Mouse (Mus musculus) myocyte (in vitro differentiated cells): Measurements from ENCODE around the gene Unk. TPM values are rescaled to one million over a fixed set of nuclear protein-coding genes. Genes with fewer than 3 reads are reported as not detected.
"Not testable (repeated sequence)": the region's sequence is repeated elsewhere in the genome, so short reads cannot be mapped to it uniquely, and the experiment has no call there.

Source experiments
- H3K27me3 ChIP-seq: one replicate; pipeline ENCODE4 v1.6.1; 2011; ENCODE audit not compliant: control insufficient read depth, insufficient read depth, insufficient read length
- H3K36me3 ChIP-seq: one replicate; pipeline ENCODE4 v1.6.1; 2011; ENCODE audit not compliant: control insufficient read depth, insufficient read depth
- H3K4me2 ChIP-seq: one replicate; pipeline ENCODE4 v1.6.1; 2011; ENCODE audit warnings: low read depth, control low read depth
- H3K4me3 ChIP-seq: one replicate; pipeline ENCODE4 v1.5.1; 2011; ENCODE audit warnings: mild to moderate bottlenecking, control low read depth, moderate library complexity
- H3K79me2 ChIP-seq: one replicate; pipeline ENCODE4 v1.6.1; 2011; ENCODE audit not compliant: control insufficient read depth, insufficient read depth
- H3ac ChIP-seq: one replicate; pipeline ENCODE4 v1.6.1; 2011; ENCODE audit not compliant: control insufficient read depth, insufficient read length
- E2F4 ChIP-seq: IDR thresholded peaks from one replicate; pipeline ENCODE4 v1.6.1; 2011; ENCODE audit warnings: mild to moderate bottlenecking, control low read depth, moderate library complexity; ENCODE audit not compliant: insufficient read depth
- MAX ChIP-seq: IDR thresholded peaks from one replicate; pipeline ENCODE4 v1.6.1; 2011; ENCODE audit warnings: low read depth, mild to moderate bottlenecking, control low read depth
- MYOD1 ChIP-seq, 3 experiments: IDR thresholded peaks; one replicate each; pipeline ENCODE4 v1.6.1; 2011; ENCODE audit warnings: control low read depth in 2 of 3, low read depth in 2 of 3, mild to moderate bottlenecking in 2 of 3, moderate library complexity in 1 of 3; ENCODE audit not compliant: insufficient read length in 2 of 3, control insufficient read depth in 1 of 3
- MYOG ChIP-seq, 3 experiments: IDR thresholded peaks; one replicate each; pipeline ENCODE4 v1.6.1; 2011; ENCODE audit warnings: control low read depth in 2 of 3, low read depth in 2 of 3, mild to moderate bottlenecking in 2 of 3; ENCODE audit not compliant: insufficient read length in 2 of 3, control insufficient read depth in 1 of 3, insufficient read depth in 1 of 3
- POLR2A ChIP-seq: IDR thresholded peaks from one replicate; pipeline ENCODE4 v1.6.1; 2011; ENCODE audit warnings: low read depth, mild to moderate bottlenecking, control low read depth, moderate library complexity; ENCODE audit not compliant: insufficient read length
- POLR2AphosphoS2 ChIP-seq: IDR thresholded peaks from one replicate; pipeline ENCODE4 v1.6.1; 2011; ENCODE audit warnings: low read depth, control low read depth; ENCODE audit not compliant: insufficient read length
- REST ChIP-seq: IDR thresholded peaks from one replicate; pipeline ENCODE4 v1.6.1; 2011; ENCODE audit warnings: mild to moderate bottlenecking, control low read depth, moderate library complexity; ENCODE audit not compliant: insufficient read depth, insufficient read length
- SRF ChIP-seq: IDR thresholded peaks from one replicate; pipeline ENCODE4 v1.6.1; 2011; ENCODE audit warnings: low read depth; ENCODE audit not compliant: control insufficient read depth, insufficient read length
- TCF12 ChIP-seq: IDR thresholded peaks from one replicate; pipeline ENCODE4 v1.6.1; 2011; ENCODE audit warnings: mild to moderate bottlenecking, control low read depth; ENCODE audit not compliant: poor library complexity, insufficient read depth, severe bottlenecking
- TCF3 ChIP-seq: IDR thresholded peaks from one replicate; pipeline ENCODE4 v1.6.1; 2011; ENCODE audit warnings: low read depth, control low read depth; ENCODE audit not compliant: insufficient read length
- USF1 ChIP-seq: IDR thresholded peaks from one replicate; pipeline ENCODE4 v1.6.1; 2011; ENCODE audit warnings: low read depth, mild to moderate bottlenecking, control low read depth, moderate library complexity
- polyA plus RNA-seq: library from polyadenylated mRNA; unstranded; fragments of >200 nt; fragmentation: generic; extraction: Trizol; gene quantifications from one replicate; pipeline ENCODE4 v1.2.1, GENCODE M21; 2012; ENCODE audit warnings: missing spikeins

The Unk gene
- polyA plus RNA-seq, 1 experiment = 15.3 TPM

DNA sequence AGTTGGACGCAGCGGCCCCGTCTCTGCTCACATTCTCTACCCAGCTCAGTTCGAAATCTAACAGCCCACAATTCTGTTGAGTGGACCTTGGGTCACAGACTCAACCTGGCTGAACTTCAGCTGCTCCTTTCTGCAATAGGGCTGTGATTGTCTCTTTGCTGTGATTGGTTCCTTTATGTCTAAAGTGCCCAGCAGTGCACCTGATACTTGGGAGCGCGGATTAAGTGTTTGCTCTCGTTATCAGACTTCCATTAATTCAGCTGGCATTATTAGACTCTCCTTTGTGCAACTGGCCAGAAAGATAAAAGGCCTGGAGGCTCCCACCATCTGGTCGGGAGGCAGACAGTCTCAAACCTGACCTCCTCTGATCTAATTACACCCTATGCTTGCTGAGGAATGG lies 15.3 kb upstream of the Unk start:
- H3K79me2 ChIP-seq = no peaks in the 10 kb centered on the region
- H3K4me3 ChIP-seq = no peak overlapping the region
- no peaks in the 10 kb centered on the region for H3K27me3 ChIP-seq
- no peak overlapping the region for H3K4me2 ChIP-seq
- no peak for TF ChIP-seq MYOD1 (IDR thresholded peaks at IDR 0.05; ENCODE audit: control insufficient read depth in 1 of 3, insufficient read length in 2 of 3, low read depth in 2 of 3)
- no peak for TF ChIP-seq SRF
- no peak for TF ChIP-seq TCF3
- no peak for TF ChIP-seq POLR2AphosphoS2
- no peak for TF ChIP-seq E2F4
- TF ChIP-seq MYOG (IDR thresholded peaks at IDR 0.05; ENCODE audit: control insufficient read depth in 1 of 3, insufficient read depth in 1 of 3, insufficient read length in 2 of 3, low read depth in 2 of 3) = no peak
- TF ChIP-seq REST = no peak
- no peak for TF ChIP-seq MAX
- no peak for TF ChIP-seq TCF12
- H3ac ChIP-seq = no peak overlapping the region
- H3K36me3 ChIP-seq = no peaks in the 10 kb centered on the region

DNA sequence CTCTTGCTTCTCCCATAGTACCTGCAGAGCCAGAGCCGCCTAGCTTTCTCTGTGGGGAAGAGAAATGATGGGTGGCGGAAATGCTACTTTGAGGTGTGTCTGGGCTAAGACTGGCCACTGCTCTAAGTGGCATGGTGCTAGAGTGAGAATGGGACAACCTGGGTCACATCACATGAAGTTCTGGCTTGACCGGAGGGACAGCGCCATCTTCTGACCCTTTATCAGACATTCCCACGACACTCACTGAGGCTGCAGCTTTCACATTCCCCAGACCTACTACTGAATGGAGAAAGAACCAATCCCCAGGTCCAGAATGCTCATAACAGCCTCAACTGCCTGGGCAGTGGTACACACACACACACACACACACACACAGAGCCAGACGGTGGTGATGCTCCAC lies 12.0 kb upstream of the Unk start:
- H3K27me3 ChIP-seq = no peaks in the 10 kb centered on the region
- H3K36me3 ChIP-seq = peaks cover 16% of the 10 kb centered on the region
- no peak overlapping the region for H3ac ChIP-seq
- H3K4me3 ChIP-seq = no peak overlapping the region
- TF ChIP-seq REST (no peak), TCF3 (no peak), POLR2AphosphoS2 (peak; percentile 26), E2F4 (no peak), USF1 (no peak), MYOD1 (IDR thresholded peaks at IDR 0.05; ENCODE audit: control insufficient read depth in 1 of 3, insufficient read length in 2 of 3, low read depth in 2 of 3) (no peak), MYOG (IDR thresholded peaks at IDR 0.05; ENCODE audit: control insufficient read depth in 1 of 3, insufficient read depth in 1 of 3, insufficient read length in 2 of 3, low read depth in 2 of 3) (no peak)
- no peak overlapping the region for H3K4me2 ChIP-seq
- peaks cover 17% of the 10 kb centered on the region for H3K79me2 ChIP-seq

DNA sequence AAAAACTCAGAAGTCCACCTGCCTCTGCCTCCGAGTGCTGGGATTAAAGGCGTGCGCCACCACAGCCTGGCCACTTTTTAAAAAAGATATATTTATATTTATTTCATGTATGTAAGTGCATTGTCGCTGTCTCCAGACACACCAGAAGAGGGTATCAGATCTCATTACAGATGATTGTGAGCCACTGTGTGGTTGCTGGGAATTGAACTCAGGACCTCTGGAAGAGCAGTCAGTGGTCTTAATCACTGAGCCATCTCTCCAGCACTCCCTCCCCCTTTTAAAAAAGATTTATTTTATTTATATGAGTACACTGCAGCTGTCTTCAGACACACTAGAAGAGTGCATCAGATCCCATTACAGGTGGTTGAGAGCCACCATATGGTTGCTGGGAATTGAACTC lies 11.3 kb upstream of the Unk start:
- peaks cover 23% of the 10 kb centered on the region for H3K79me2 ChIP-seq
- H3K4me3 ChIP-seq, H3ac ChIP-seq, H3K27me3 ChIP-seq, H3K4me2 ChIP-seq: not testable (repeated sequence)
- H3K36me3 ChIP-seq = peaks cover 19% of the 10 kb centered on the region

DNA sequence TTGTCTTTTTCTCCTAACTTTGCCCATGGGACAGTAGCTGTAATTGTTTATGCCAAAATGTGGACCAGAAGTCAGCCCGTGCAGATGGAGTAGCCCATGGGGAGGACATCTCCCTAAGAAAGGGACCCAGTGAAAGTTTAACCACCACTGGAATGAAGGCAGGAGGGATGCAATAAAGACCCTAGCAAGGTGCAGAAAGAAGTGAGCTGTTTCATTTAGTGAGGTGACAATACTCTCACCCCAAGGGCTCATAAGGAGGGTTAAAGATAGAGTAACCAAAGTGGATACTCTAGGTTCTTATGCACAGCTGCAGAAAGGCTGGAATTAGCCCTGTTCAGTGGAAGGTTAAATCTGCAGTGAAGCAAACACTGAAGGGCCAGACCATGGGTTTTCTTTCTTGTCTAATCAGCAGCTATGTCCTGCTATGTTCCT lies 10.7 kb upstream of the Unk start:
- Histone ChIP-seq H3K36me3 (peaks cover 19% of the 10 kb centered on the region), H3ac (no peak overlapping the region), H3K4me3 (no peak overlapping the region), H3K27me3 (no peaks in the 10 kb centered on the region), H3K4me2 (no peak overlapping the region), H3K79me2 (peaks cover 23% of the 10 kb centered on the region)
- TF ChIP-seq MYOD1 (IDR thresholded peaks at IDR 0.05; ENCODE audit: control insufficient read depth in 1 of 3, insufficient read length in 2 of 3, low read depth in 2 of 3) = no peak
- TF ChIP-seq POLR2AphosphoS2 = peak; percentile 12

DNA sequence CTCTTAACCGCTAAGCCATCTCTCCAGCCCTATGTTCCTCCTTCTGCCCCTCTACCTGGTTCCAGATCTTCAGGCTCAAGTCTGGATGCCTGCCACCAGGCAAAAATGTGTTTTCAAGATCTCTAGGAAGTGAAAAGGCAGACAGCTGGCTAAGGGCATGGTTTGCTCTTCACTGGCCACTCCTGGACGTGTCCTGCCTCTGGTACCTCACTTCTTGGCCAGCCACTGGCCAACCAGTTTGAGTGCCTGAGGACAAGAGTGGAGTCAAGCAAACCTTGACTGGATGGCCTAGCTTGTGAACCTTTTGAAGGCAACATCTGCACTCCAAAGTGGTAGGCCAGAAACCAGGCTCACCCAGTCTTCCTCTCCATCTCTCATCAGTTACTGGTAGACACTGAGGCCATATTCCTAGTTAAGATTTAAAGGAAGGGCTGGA lies 10.1 kb upstream of the Unk start:
- H3K36me3 ChIP-seq = peaks cover 19% of the 10 kb centered on the region
- H3K27me3 ChIP-seq = no peaks in the 10 kb centered on the region
- no peak overlapping the region for H3ac ChIP-seq
- peak; percentile 53 for TF ChIP-seq POLR2A
- no peak for TF ChIP-seq TCF12
- peak; percentile 81 for TF ChIP-seq POLR2AphosphoS2
- no peak overlapping the region for H3K4me3 ChIP-seq
- H3K79me2 ChIP-seq = peaks cover 23% of the 10 kb centered on the region
- H3K4me2 ChIP-seq = no peak overlapping the region

DNA sequence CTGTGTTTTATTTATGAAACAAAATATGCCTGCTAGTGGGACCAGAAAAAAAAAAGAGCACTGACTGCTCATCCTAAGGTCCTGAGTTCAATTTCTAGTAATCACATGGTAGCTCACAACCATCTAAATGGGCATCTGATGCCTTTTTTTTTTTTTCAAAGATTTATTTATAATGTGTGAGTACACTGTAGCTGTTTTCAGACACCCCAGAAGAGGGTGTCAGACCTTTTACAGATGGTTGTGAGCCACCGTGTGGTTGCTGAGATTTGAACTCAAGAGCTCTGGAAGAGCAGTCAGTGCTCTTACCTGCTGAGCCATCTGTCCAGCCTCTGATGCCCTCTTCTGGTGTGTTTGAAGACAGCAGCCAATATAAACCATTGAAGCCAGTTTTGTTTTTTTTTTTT lies 9.6 kb upstream of the Unk start:
- Histone ChIP-seq H3ac (no peak overlapping the region), H3K27me3 (no peaks in the 10 kb centered on the region), H3K4me2 (no peak overlapping the region), H3K79me2 (peaks cover 23% of the 10 kb centered on the region), H3K36me3 (peaks cover 19% of the 10 kb centered on the region), H3K4me3 (no peak overlapping the region)
- TF ChIP-seq TCF3 (no peak), E2F4 (no peak), POLR2AphosphoS2 (peak; percentile 61)
